Mouse (Mus musculus): ENCODE measurements at regions not wholly inside any gene's neighbourhood (a gene's known extent, or its start where the extent isn't known, plus 50 kb on each side); places are given as distances from the start of the nearest gene placed in this dataset.

DNA sequence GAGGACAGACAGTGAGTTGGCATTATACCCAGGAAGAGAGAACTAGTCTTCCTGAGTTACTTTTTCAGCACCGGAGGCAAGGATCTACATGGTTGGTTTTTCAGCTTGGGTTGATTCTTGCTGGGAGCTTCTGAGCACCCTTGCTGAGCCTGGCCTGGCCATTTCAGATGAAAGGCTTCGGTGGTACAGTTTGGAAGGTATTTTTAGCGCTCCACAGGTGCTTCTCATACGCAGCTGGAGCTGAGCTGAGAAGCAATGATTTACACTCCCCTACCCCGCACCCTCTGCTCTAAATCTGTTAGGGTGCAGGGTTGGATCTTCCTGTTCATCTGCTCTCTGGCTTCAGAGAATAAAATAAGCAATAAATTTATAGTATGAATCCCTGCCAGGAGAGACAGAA lies 87.3 kb downstream of the Gm10260 start:
- no peak for TF ChIP-seq POLR2A (IDR thresholded peaks at IDR 0.05; ENCODE audit: extremely low read depth, insufficient read depth, low read length)
- no peak for TF ChIP-seq CTCF (IDR thresholded peaks at IDR 0.05; ENCODE audit: low read depth, low read length)

All from liver, adult 2 months (tissue).